In the genomic region with DNA sequence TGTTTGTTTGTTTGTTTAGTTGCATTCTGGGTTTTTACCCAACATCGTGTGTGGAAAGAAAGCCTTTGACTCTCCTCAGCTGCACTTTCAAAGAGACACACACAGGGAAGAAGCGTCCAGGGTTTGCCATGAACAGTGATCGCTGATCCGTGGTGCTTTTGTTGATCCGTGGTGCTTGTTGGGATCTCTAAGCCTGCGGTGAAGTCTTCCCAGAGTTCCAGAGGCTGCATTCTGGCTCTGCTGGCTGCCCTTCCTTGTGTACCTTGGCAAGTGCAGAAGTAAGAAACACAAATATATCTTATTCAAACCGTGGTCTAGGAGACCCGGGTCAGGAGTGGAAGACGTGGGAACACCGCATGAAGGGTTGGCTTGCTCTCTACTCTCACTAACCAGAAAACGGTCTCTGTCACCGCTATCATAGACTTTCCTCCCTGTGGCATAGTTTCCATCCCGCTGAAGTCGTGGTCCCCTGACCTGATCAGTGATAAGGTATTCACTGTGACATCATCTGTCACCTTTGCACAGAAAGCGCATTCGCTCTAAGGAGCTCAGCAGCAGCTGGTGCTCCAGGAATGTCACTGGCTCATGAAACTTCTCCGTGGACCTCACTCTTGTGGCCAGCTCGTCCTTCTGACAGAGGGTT, we compare ENCODE assay signal across 14 mouse cellular contexts.
DNase-seq lines count a peak whose midpoint lies in the region; ATAC-seq and TF ChIP-seq lines count a peak whose summit lies in the region.
"Had no signal": no experiment of that assay in that cellular context is flagged by ENCODE, and none has a peak within 500 bp of the region (broad histone marks: within the 10 kb centered on the region; RNA-seq: fewer than 3 reads in every experiment).

No protein-coding gene starts in this region.

- no peak for DNase-seq in heart, postnatal 36 days
- peak; percentile 87 for DNase-seq in liver, adult 2 months (ENCODE audit: extremely low read depth, low read depth, low spot score)
- no peak for DNase-seq in liver, embryonic 11.5 days (ENCODE audit: low spot score)
- DNase-seq in Muller cell, postnatal 12 days (ENCODE audit: inconsistent ontology term), result peak; percentile 3
- DNase-seq in kidney, postnatal 14 days, result peak; percentile 15
- no peak for DNase-seq in adrenal gland, adult 2 months
- no peak for DNase-seq in lung, postnatal 4 days
- DNase-seq: cerebellum, postnatal 10 days; forebrain, postnatal 0 days; right cerebral cortex, postnatal 14 days; thymus, postnatal 25 days had no signal

- H3K36me3 ChIP-seq in heart, embryonic 16.5 days (ENCODE audit: control insufficient read depth, insufficient read depth), result no peaks in the 10 kb centered on the region
- peaks cover 4% of the 10 kb centered on the region; the same call in 1 of the 2 replicates for H3K36me3 ChIP-seq in liver, adult 2 months (ENCODE audit: control insufficient read depth, insufficient read depth, low read length)
- no peaks in the 10 kb centered on the region for H3K36me3 ChIP-seq in liver, embryonic 11.5 days (ENCODE audit: control insufficient read depth, insufficient read depth, low read length)
- H3K36me3 ChIP-seq: neural tube, embryonic 12.5 days had no signal

- WGBS in heart, embryonic 16.5 days, result 58% methylated on average over 18 of the region's 18 CpGs
- WGBS in liver, adult 2 months, result 24% methylated on average over 18 of the region's 18 CpGs
- 77% methylated on average over 18 of the region's 18 CpGs for WGBS in liver, embryonic 11.5 days

- no peak overlapping the region for H3K4me3 ChIP-seq in heart, embryonic 16.5 days (ENCODE audit: low read length)
- H3K4me3 ChIP-seq in liver, adult 2 months (ENCODE audit: insufficient read depth, low read depth, low read length), result peak overlapping the region; percentile 21
- H3K4me3 ChIP-seq in liver, embryonic 11.5 days (ENCODE audit: low read depth, low read length), result no peak overlapping the region
- H3K4me3 ChIP-seq: neural tube, embryonic 12.5 days had no signal

- peak; percentile 41; the same call in 1 of the 2 replicates for ATAC-seq in heart, embryonic 16.5 days (replicated peaks; ENCODE audit: extremely low read depth, insufficient read depth, low FRiP score)
- ATAC-seq in liver, embryonic 11.5 days (replicated peaks; ENCODE audit: low FRiP score), result no peak
- ATAC-seq: forebrain, postnatal 0 days had no signal

- H3K27me3 ChIP-seq in heart, embryonic 16.5 days (ENCODE audit: control insufficient read depth, insufficient read depth, low read length), result no peaks in the 10 kb centered on the region
- no peaks in the 10 kb centered on the region for H3K27me3 ChIP-seq in liver, adult 2 months (ENCODE audit: control insufficient read depth, insufficient read depth, low read length)
- H3K27me3 ChIP-seq in liver, embryonic 11.5 days (replicated peaks; ENCODE audit: control insufficient read depth, insufficient read depth, low read length), result no peaks in the 10 kb centered on the region
- H3K27me3 ChIP-seq: neural tube, embryonic 12.5 days had no signal

- no peak for TF ChIP-seq POLR2A in liver, adult 2 months (IDR thresholded peaks at IDR 0.05; ENCODE audit: extremely low read depth, insufficient read depth, low read length)

- peaks cover 4% of the 10 kb centered on the region; the same call in 1 of the 2 replicates for H3K4me1 ChIP-seq in heart, embryonic 16.5 days (ENCODE audit: control insufficient read depth, insufficient read depth, low read length)
- H3K4me1 ChIP-seq in liver, adult 2 months (ENCODE audit: control insufficient read depth, insufficient read depth, low read length), result peaks cover 3% of the 10 kb centered on the region; the same call in 1 of the 2 replicates
- no peaks in the 10 kb centered on the region for H3K4me1 ChIP-seq in liver, embryonic 11.5 days (replicated peaks; ENCODE audit: control insufficient read depth, insufficient read depth, low read length)
- H3K4me1 ChIP-seq: neural tube, embryonic 12.5 days had no signal

- peak overlapping the region; percentile 18; the same call in 1 of the 2 replicates for H3K4me2 ChIP-seq in heart, embryonic 16.5 days (ENCODE audit: low read depth, low read length)
- H3K4me2 ChIP-seq in liver, embryonic 11.5 days, result no peak overlapping the region
- H3K4me2 ChIP-seq: hindbrain, embryonic 14.5 days; neural tube, embryonic 12.5 days had no signal

- H3K27ac ChIP-seq in heart, embryonic 16.5 days (ENCODE audit: low read length), result no peak overlapping the region
- H3K27ac ChIP-seq in liver, adult 2 months (replicated peaks; ENCODE audit: insufficient read depth, low read depth, low read length), result peak overlapping the region; percentile 72
- no peak overlapping the region for H3K27ac ChIP-seq in liver, embryonic 11.5 days (ENCODE audit: low read depth, low read length)
- H3K27ac ChIP-seq: hindbrain, embryonic 14.5 days; neural tube, embryonic 12.5 days had no signal

- intact Hi-C loops in heart, postnatal 36 days (cut with DNase I), result no loop called here

- TF ChIP-seq CTCF in liver, adult 2 months (IDR thresholded peaks at IDR 0.05; ENCODE audit: low read depth, low read length), result no peak

- no peak overlapping the region for H3K9ac ChIP-seq in heart, embryonic 16.5 days (ENCODE audit: low read length)
- H3K9ac ChIP-seq in liver, adult 2 months (ENCODE audit: low read depth, low read length), result peak overlapping the region; percentile 45
- H3K9ac ChIP-seq in liver, embryonic 11.5 days (ENCODE audit: low read depth, low read length), result no peak overlapping the region
- H3K9ac ChIP-seq: forebrain, postnatal 0 days; hindbrain, embryonic 14.5 days; neural tube, embryonic 12.5 days had no signal

- no peaks in the 10 kb centered on the region for H3K79me2 ChIP-seq in liver, adult 2 months (ENCODE audit: control insufficient read depth, insufficient read depth, low read length)

- no peaks in the 10 kb centered on the region for H3K9me3 ChIP-seq in heart, embryonic 16.5 days (replicated peaks; ENCODE audit: control insufficient read depth, low read length)
- H3K9me3 ChIP-seq in liver, embryonic 11.5 days (ENCODE audit: control insufficient read depth, low read length), result no peaks in the 10 kb centered on the region
- H3K9me3 ChIP-seq: neural tube, embryonic 12.5 days had no signal

Comparison
In these comparisons a context has a peak if more than half of its experiments do, and no peak if none do; other contexts are left out.
1. DNase-seq: peak in liver, adult 2 months (single experiment), Muller cell, postnatal 12 days (single experiment) and kidney, postnatal 14 days (single experiment); none in heart, postnatal 36 days (0 of 2), liver, embryonic 11.5 days (single experiment), adrenal gland, adult 2 months (single experiment) and lung, postnatal 4 days (0 of 2).